15 mouse cellular contexts compared by ENCODE assay signal in genomic region chrX:136755464-136755863, GRCm38 (mm10). TPM values are rescaled to one million over a fixed set of nuclear protein-coding genes. Genes with fewer than 3 reads are reported as not detected.
"Had no signal": no experiment of that assay in that cellular context is flagged by ENCODE, and none has a peak within 500 bp of the region (broad histone marks: within the 10 kb centered on the region; RNA-seq: fewer than 3 reads in every experiment).

No protein-coding gene starts in this region.

- H3K4me1 ChIP-seq: intestine, embryonic 15.5 days; kidney, embryonic 15.5 days; limb, embryonic 10.5 days; liver, embryonic 15.5 days; megakaryocyte, embryonic 14.5 days; midbrain, embryonic 15.5 days had no signal

- H3K36me3 ChIP-seq: intestine, embryonic 15.5 days; liver, embryonic 15.5 days; midbrain, embryonic 15.5 days had no signal

- H3K4me3 ChIP-seq: intestine, embryonic 15.5 days; kidney, embryonic 15.5 days; limb, embryonic 10.5 days; liver, embryonic 15.5 days; megakaryocyte, embryonic 14.5 days; midbrain, embryonic 15.5 days had no signal

- DNase-seq: kidney, adult 2 months; kidney, postnatal 14 days; lung, embryonic 14.5 days; thymus, postnatal 4 days had no signal

- H3K27me3 ChIP-seq: intestine, embryonic 15.5 days; liver, embryonic 15.5 days; midbrain, embryonic 15.5 days had no signal

- H3K9me3 ChIP-seq: intestine, embryonic 15.5 days; kidney, embryonic 15.5 days; limb, embryonic 10.5 days; liver, embryonic 15.5 days; megakaryocyte, embryonic 14.5 days; midbrain, embryonic 15.5 days had no signal

- H3K27ac ChIP-seq: intestine, embryonic 15.5 days; kidney, embryonic 15.5 days; limb, embryonic 10.5 days; liver, embryonic 15.5 days; macrophage; midbrain, embryonic 15.5 days; stomach, postnatal 0 days had no signal

RNA-seq across cellular contexts. Expression of gene Glra4, which starts 24.5 kb away (rescaled TPM):
- total RNA-seq: left cerebral cortex, postnatal 10 days had no signal
- polyA plus RNA-seq: intestine, embryonic 15.5 days; kidney, adult 2 months; kidney, embryonic 15.5 days; large intestine, adult 2 months; liver, embryonic 15.5 days; macrophage; midbrain, embryonic 11.5 days; midbrain, embryonic 15.5 days; stomach, postnatal 0 days had no signal
